Mouse (Mus musculus): ENCODE data around the gene Sh2d3c.

- peak; percentile 40 for TF ChIP-seq POLR2A (IDR thresholded peaks at IDR 0.05; ENCODE audit: insufficient read length, low read depth)
- TF ChIP-seq TCF3 (IDR thresholded peaks at IDR 0.05; ENCODE audit: insufficient read length, low read depth), result no peak
These were observed 8.7 kb upstream of the Sh2d3c start for GRCm38 (mm10) chr2:32712108-32712551.

All from myocyte (in vitro differentiated cells).